Mouse (Mus musculus) G1E (cell line): ENCODE data around the gene Stap2.

Experiments used
- CTCF ChIP-seq: IDR thresholded peaks from 2 replicates; pipeline ENCODE4 v1.5.1; 2012; ENCODE audit warnings: low read depth, low read length, inconsistent platforms, mixed read lengths
- POLR2AphosphoS5 ChIP-seq: IDR thresholded peaks from 2 replicates; pipeline ENCODE4 v1.6.1; 2012; ENCODE audit warnings: low read depth, low read length, inconsistent platforms; ENCODE audit not compliant: insufficient replicate concordance

DNA sequence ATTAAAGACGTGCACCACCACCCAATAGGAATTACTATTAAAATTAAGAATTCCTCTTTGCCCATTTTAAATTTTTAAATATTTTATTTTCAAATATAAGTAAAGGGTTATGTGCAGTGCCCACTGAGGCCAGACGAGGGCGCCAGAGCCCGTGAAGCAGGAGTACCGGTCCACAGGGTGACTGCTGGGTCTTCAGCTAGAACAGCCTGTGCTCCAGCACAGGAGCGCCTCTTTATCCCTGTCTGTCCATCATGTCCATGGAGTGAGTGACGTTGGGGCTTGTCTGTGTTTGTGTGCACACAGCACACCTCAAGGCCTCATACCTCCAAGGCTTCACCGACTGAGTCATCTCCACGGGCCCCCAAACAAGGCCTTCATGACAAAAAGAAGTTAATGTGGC, 48.2 kb downstream of the Stap2 start:
- TF ChIP-seq CTCF (peak; percentile 69), POLR2AphosphoS5 (no peak)
